Mouse (Mus musculus) spleen, postnatal 4 days (tissue): ENCODE results near the gene Mapk10.

ENCODE experiments used
- DNase-seq, 2 experiments: peaks; one replicate each; pipeline ENCODE4 v3.0.0; 2022; ENCODE audit warnings: low spot score in 2 of 2

Mapk10 gene

GRCm38 (mm10) chr5:103050319-103050916 lies 160.7 kb downstream of the Mapk10 start:
- no peak for DNase-seq

- DNase-seq: no peak
These were observed 163.1 kb downstream of the Mapk10 start for GRCm38 (mm10) chr5:103048011-103048410.

- DNase-seq: no peak
These were observed 173.4 kb downstream of the Mapk10 start for GRCm38 (mm10) chr5:103037752-103038151.

GRCm38 (mm10) chr5:103028940-103029621 lies 182.1 kb downstream of the Mapk10 start:
- DNase-seq: no peak

GRCm38 (mm10) chr5:103022504-103023172 lies 188.5 kb downstream of the Mapk10 start:
- no peak for DNase-seq

- no peak for DNase-seq
These were observed 189.7 kb downstream of the Mapk10 start for GRCm38 (mm10) chr5:103021479-103021878.

GRCm38 (mm10) chr5:103020954-103021353 lies 190.2 kb downstream of the Mapk10 start:
- DNase-seq: no peak

- DNase-seq: no peak
These were observed 191.0 kb downstream of the Mapk10 start for GRCm38 (mm10) chr5:103020127-103020526.

- no peak for DNase-seq
These were observed 193.5 kb downstream of the Mapk10 start for GRCm38 (mm10) chr5:103017637-103018036.

GRCm38 (mm10) chr5:103014309-103014708 lies 196.8 kb downstream of the Mapk10 start:
- no peak for DNase-seq

GRCm38 (mm10) chr5:103008894-103009293 lies 202.2 kb downstream of the Mapk10 start:
- no peak for DNase-seq

GRCm38 (mm10) chr5:103002116-103002515 lies 209.0 kb downstream of the Mapk10 start:
- no peak for DNase-seq

- DNase-seq: no peak
These were observed 210.6 kb downstream of the Mapk10 start for GRCm38 (mm10) chr5:103000572-103000971.

- no peak for DNase-seq
These were observed 212.6 kb downstream of the Mapk10 start for GRCm38 (mm10) chr5:102998524-102998923.

- no peak for DNase-seq
These were observed 213.2 kb downstream of the Mapk10 start for GRCm38 (mm10) chr5:102997907-102998306.

GRCm38 (mm10) chr5:102996331-102996730 lies 214.8 kb downstream of the Mapk10 start:
- no peak for DNase-seq

GRCm38 (mm10) chr5:102995928-102996327 lies 215.2 kb downstream of the Mapk10 start:
- DNase-seq: no peak

- no peak for DNase-seq
These were observed 217.2 kb downstream of the Mapk10 start for GRCm38 (mm10) chr5:102993951-102994350.

GRCm38 (mm10) chr5:102991691-102992090 lies 219.4 kb downstream of the Mapk10 start:
- no peak for DNase-seq

GRCm38 (mm10) chr5:102978382-102978781 lies 232.8 kb downstream of the Mapk10 start:
- no peak for DNase-seq

GRCm38 (mm10) chr5:102977138-102977537 lies 234.0 kb downstream of the Mapk10 start:
- no peak for DNase-seq

GRCm38 (mm10) chr5:102976540-102976939 lies 234.6 kb downstream of the Mapk10 start:
- DNase-seq: no peak

- DNase-seq: no peak
These were observed 236.7 kb downstream of the Mapk10 start for GRCm38 (mm10) chr5:102974400-102974799.
